Mouse (Mus musculus) E14TG2a.4 (cell line): ENCODE measurements around the gene Dab1.

Experiments used
- H3K27me3 ChIP-seq: 2 replicates; pipeline ENCODE4 v1.6.1; 2014; ENCODE audit warnings: low read length, control low read depth; ENCODE audit not compliant: insufficient read depth
- H3K36me3 ChIP-seq: 2 replicates; pipeline ENCODE4 v1.6.1; 2014; ENCODE audit warnings: low read length, control low read depth; ENCODE audit not compliant: insufficient read depth
- H3K4me1 ChIP-seq: replicated peaks from 2 replicates; pipeline ENCODE4 v1.6.1; 2014; ENCODE audit warnings: low read depth, low read length, control low read depth
- H3K4me3 ChIP-seq: replicated peaks from 2 replicates; pipeline ENCODE4 v1.5.1; 2014; ENCODE audit warnings: mild to moderate bottlenecking, low read length
- H3K9me3 ChIP-seq: 2 replicates; pipeline ENCODE4 v1.6.1; 2014; ENCODE audit warnings: low read length, control low read depth
- CTCF ChIP-seq: conservative IDR thresholded peaks from 2 replicates; pipeline ENCODE4 v1.5.1; 2014; ENCODE audit warnings: low read length
- NANOG ChIP-seq: IDR thresholded peaks from 2 replicates; pipeline ENCODE4 v1.6.1; 2014; ENCODE audit warnings: borderline replicate concordance, low read length, mixed read lengths
- POU5F1 ChIP-seq: IDR thresholded peaks from 2 replicates; pipeline ENCODE4 v1.6.1; 2014; ENCODE audit warnings: low read length, borderline replicate concordance

Dab1 gene

DNA sequence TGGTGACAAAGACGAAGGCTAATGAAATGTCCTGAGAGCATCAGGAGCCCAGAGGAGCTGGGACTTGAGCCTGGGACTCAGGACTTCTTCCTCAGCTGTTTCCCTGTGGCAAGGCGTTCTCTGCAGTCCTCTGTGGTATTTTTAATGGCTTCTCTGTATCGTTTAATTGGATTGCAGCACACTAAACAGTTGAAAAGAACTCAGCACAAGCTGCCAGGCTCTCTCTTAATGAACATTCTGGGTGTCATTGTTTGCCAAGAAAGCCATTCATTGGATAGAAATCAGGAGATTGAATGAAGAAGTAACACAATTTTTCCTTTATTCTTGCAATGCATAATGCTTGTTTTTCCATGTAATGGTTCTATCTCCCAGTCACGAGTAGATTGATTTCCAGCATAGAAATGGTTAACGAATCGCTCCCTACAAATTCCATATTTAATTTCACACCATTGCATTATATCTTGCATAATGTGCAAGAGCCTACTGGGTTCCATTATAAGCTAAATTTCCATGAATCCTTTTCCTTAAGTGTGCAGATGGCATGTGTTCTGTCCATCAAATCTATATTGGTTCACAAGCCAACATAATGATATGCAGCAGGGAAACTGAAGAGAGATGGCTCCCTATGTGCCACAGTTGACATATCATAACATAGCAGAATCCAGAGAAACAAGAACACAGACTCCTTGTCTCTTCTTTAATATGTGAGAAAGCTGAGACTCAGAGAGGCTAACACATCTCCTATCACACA, 650.4 kb downstream of the Dab1 start:
- no peaks in the 10 kb centered on the region for H3K36me3 ChIP-seq
- no peaks in the 10 kb centered on the region for H3K27me3 ChIP-seq
- TF ChIP-seq POU5F1 (no peak), NANOG (no peak), CTCF (no peak)
- no peaks in the 10 kb centered on the region for H3K4me1 ChIP-seq
- no peak overlapping the region for H3K4me3 ChIP-seq
- H3K9me3 ChIP-seq = no peaks in the 10 kb centered on the region

- TF ChIP-seq CTCF (no peak), NANOG (no peak), POU5F1 (no peak)
- Histone ChIP-seq H3K27me3 (no peaks in the 10 kb centered on the region), H3K9me3 (no peaks in the 10 kb centered on the region), H3K4me1 (no peaks in the 10 kb centered on the region), H3K4me3 (no peak overlapping the region), H3K36me3 (no peaks in the 10 kb centered on the region)
Observed at GRCm38 (mm10) chr4:104270173-104270557, 651.0 kb downstream of the Dab1 start.

DNA sequence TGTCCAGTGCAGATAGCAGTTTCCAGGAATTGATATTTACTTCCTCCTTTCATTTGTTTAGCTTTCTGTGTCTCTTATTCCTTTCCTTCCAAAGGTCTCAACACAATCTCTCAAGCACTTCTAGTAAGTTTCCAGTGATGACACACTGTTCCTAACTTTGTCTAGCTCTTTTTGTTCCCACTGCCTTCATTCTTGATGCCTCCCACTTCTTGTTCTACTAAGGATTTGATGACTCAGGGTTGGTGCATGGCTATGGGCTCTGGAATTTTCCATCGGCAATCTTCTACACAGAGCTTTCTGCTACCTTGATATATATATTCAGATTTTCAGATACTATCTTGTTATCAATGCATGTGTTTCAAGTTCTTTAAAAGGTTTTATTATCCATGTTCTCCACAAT, 656.1 kb downstream of the Dab1 start:
- H3K4me3 ChIP-seq = no peak overlapping the region
- no peaks in the 10 kb centered on the region for H3K4me1 ChIP-seq
- H3K9me3 ChIP-seq = no peaks in the 10 kb centered on the region
- H3K27me3 ChIP-seq = no peaks in the 10 kb centered on the region
- TF ChIP-seq NANOG = no peak
- no peak for TF ChIP-seq POU5F1
- no peak for TF ChIP-seq CTCF
- no peaks in the 10 kb centered on the region for H3K36me3 ChIP-seq

DNA sequence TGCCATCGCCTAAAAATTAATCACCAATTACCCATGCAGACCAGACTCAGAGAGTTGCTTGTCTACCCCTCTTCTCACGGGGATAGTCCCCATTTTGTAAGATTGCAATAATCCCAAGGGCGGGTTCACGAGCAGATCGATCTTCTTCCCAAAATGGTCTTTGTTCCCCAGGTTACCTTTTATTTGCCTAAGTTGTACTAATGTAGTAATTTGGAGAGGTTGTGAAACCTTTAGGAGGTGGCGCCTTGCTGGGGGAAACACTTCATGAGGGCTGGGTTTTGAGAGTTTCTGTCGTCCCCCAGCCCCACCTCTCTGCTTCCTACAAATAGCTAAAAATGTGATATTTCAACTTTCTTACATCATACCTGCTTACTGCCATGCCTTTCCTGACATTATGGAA, 657.8 kb downstream of the Dab1 start:
- no peaks in the 10 kb centered on the region for H3K9me3 ChIP-seq
- TF ChIP-seq NANOG (no peak), CTCF (no peak), POU5F1 (no peak)
- H3K4me1 ChIP-seq = no peaks in the 10 kb centered on the region
- no peak overlapping the region for H3K4me3 ChIP-seq
- H3K27me3 ChIP-seq = no peaks in the 10 kb centered on the region
- H3K36me3 ChIP-seq = no peaks in the 10 kb centered on the region

DNA sequence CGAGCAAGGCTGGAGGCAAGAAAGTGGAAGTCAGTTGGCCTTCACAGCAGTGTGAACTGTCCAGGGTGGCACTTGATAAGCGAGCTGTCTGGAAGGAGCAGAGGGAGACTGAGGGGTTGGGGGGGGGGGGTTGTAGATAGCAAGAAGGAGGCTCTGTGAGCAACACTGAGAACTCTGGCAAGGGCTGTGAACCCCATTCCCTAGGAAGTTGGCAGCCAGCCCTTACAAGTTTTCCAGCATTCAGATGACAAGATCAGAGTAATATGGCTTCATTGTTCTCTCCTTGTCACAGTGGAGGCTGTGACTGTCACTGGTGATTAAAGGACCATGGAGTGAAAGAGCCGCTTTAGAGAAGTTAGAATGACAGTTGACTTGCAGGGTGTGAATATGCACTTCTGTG, 662.4 kb downstream of the Dab1 start:
- Histone ChIP-seq H3K4me3 (no peak overlapping the region), H3K4me1 (no peaks in the 10 kb centered on the region), H3K9me3 (no peaks in the 10 kb centered on the region), H3K27me3 (no peaks in the 10 kb centered on the region), H3K36me3 (no peaks in the 10 kb centered on the region)
- TF ChIP-seq NANOG (no peak), POU5F1 (no peak), CTCF (no peak)

GRCm38 (mm10) chr4:104283906-104284305, 664.7 kb downstream of the Dab1 start:
- TF ChIP-seq POU5F1 (no peak), NANOG (no peak), CTCF (no peak)
- H3K36me3 ChIP-seq = no peaks in the 10 kb centered on the region
- H3K4me1 ChIP-seq = no peaks in the 10 kb centered on the region
- H3K27me3 ChIP-seq = no peaks in the 10 kb centered on the region
- H3K9me3 ChIP-seq = no peaks in the 10 kb centered on the region
- H3K4me3 ChIP-seq = no peak overlapping the region

- Histone ChIP-seq H3K27me3 (no peaks in the 10 kb centered on the region), H3K36me3 (no peaks in the 10 kb centered on the region), H3K9me3 (no peaks in the 10 kb centered on the region), H3K4me3 (no peak overlapping the region), H3K4me1 (no peaks in the 10 kb centered on the region)
- TF ChIP-seq CTCF (no peak), POU5F1 (no peak), NANOG (no peak)
Observed at GRCm38 (mm10) chr4:104288401-104288800, 669.2 kb downstream of the Dab1 start.

DNA sequence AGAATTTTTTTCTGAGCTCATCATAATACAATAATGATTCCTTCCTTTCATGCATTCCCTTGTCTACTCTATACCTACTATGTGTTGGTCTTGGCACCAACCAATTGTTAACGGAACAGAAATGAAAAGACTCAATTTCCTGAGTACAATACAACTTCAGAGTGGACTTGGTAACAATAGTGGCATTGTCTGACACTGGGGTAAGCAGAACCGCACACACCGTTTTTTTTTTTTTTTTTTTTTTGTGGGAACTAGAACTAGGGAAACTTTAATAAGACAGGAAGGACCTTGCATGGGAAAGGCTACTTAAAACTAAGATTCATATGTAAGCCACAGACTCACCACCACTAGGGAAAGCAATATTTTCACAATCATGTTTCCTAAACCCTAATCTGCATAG, 682.6 kb downstream of the Dab1 start:
- Histone ChIP-seq H3K4me3 (no peak overlapping the region), H3K27me3 (no peaks in the 10 kb centered on the region), H3K4me1 (no peaks in the 10 kb centered on the region), H3K36me3 (no peaks in the 10 kb centered on the region), H3K9me3 (no peaks in the 10 kb centered on the region)
- no peak for TF ChIP-seq CTCF
- no peak for TF ChIP-seq NANOG
- TF ChIP-seq POU5F1 = no peak

GRCm38 (mm10) chr4:104302996-104303652, 684.0 kb downstream of the Dab1 start:
- Histone ChIP-seq H3K9me3 (no peaks in the 10 kb centered on the region), H3K36me3 (no peaks in the 10 kb centered on the region), H3K4me3 (no peak overlapping the region), H3K4me1 (no peaks in the 10 kb centered on the region), H3K27me3 (no peaks in the 10 kb centered on the region)
- TF ChIP-seq POU5F1 (no peak), NANOG (no peak), CTCF (no peak)
